Mouse (Mus musculus) liver, postnatal 0 days (tissue): ENCODE data around the gene Pnmt. TPM values are rescaled to one million over a fixed set of nuclear protein-coding genes. Genes with fewer than 3 reads are reported as not detected.

ENCODE experiments used
- ATAC-seq: fragments of 200-750 bp; cut with Nextera tagmentation; 2 replicates; pipeline ENCODE4 v1.8.0; 2017; ENCODE audit warnings: mild to moderate bottlenecking, moderate library complexity
- DNase-seq: peaks from one replicate; pipeline ENCODE4 v3.0.0-alpha.2; 2016
- H3K27ac ChIP-seq: fragments of 300-500 bp; sonication (generic); 2 replicates; pipeline ENCODE4 v1.5.1; 2014; ENCODE audit warnings: antibody characterized with exemption, moderate library complexity, mild to moderate bottlenecking, low read depth
- H3K27me3 ChIP-seq: fragments of 300-500 bp; sonication (generic); 2 replicates; pipeline ENCODE4 v1.6.1; 2014; ENCODE audit warnings: low read length, control low read depth, mixed read lengths; ENCODE audit not compliant: insufficient read depth
- H3K36me3 ChIP-seq: fragments of 300-500 bp; sonication (generic); replicated peaks from 2 replicates; pipeline ENCODE4 v1.6.1; 2014; ENCODE audit warnings: mild to moderate bottlenecking, control low read depth, low read length, moderate library complexity, mixed read lengths; ENCODE audit not compliant: insufficient read depth
- H3K4me1 ChIP-seq: fragments of 300-500 bp; sonication (generic); 2 replicates; pipeline ENCODE4 v1.6.1; 2014; ENCODE audit warnings: antibody characterized with exemption, mild to moderate bottlenecking, control low read depth; ENCODE audit not compliant: insufficient read depth
- H3K4me2 ChIP-seq: fragments of 300-500 bp; sonication (generic); 2 replicates; pipeline ENCODE4 v1.6.1; 2014; ENCODE audit warnings: low read depth, mild to moderate bottlenecking, low read length, moderate library complexity, mixed read lengths
- H3K4me3 ChIP-seq: fragments of 300-500 bp; sonication (generic); 2 replicates; pipeline ENCODE4 v1.5.1; 2014; ENCODE audit warnings: low read depth, low read length
- H3K9ac ChIP-seq: fragments of 300-500 bp; sonication (generic); replicated peaks from 2 replicates; pipeline ENCODE4 v1.6.1; 2014; ENCODE audit warnings: mild to moderate bottlenecking, moderate library complexity
- H3K9me3 ChIP-seq: fragments of 300-500 bp; sonication (generic); 2 replicates; pipeline ENCODE4 v1.6.1; 2016; ENCODE audit warnings: mild to moderate bottlenecking, control low read depth, low read length, mixed read lengths
- CTCF ChIP-seq: sonication (generic); IDR thresholded peaks from 2 replicates; pipeline ENCODE4 v1.5.1; 2016; ENCODE audit warnings: antibody characterized with exemption, low read depth
- EP300 ChIP-seq: IDR thresholded peaks from 2 replicates; pipeline ENCODE4 v1.6.1; 2016; ENCODE audit warnings: antibody characterized with exemption, low read depth, mild to moderate bottlenecking
- WGBS: fragments of 180-500 bp; shearing (Covaris S2); extraction: QIAGEN DNeasy Blood & Tissue Kit; methylation state at CpG from one replicate; pipeline ENCODE4 v1.1.7; 2014; ENCODE audit not compliant: insufficient replicate concordance; 5-methylcytosine and 5-hydroxymethylcytosine counted together
- polyA plus RNA-seq: library from polyadenylated mRNA; unstranded; fragments of >200 nt; fragmentation: Nextera tagmentation; extraction: Ambion mirVana; gene quantifications from 2 replicates; pipeline ENCODE4 v1.2.1, GENCODE M21; 2015

Gene Pnmt
- polyA plus RNA-seq: not detected in 2 replicates

- Histone ChIP-seq H3K9me3 (no peaks in the 10 kb centered on the region), H3K27ac (no peak within 1 kb of the TSS), H3K9ac (no peak within 1 kb of the TSS), H3K4me3 (no peak within 1 kb of the TSS), H3K27me3 (peaks cover 29% of the 10 kb centered on the region), H3K36me3 (no peaks in the 10 kb centered on the region; the same call in 1 of the 2 replicates), H3K4me1 (no peaks in the 10 kb centered on the region), H3K4me2 (no peak within 1 kb of the TSS)
- TF ChIP-seq CTCF: no peak
- TF ChIP-seq EP300: no peak
- no peak for DNase-seq
- 46% methylated on average over 25 of the region's 25 CpGs for WGBS
- no peak for ATAC-seq
These were observed at the start of gene Pnmt for GRCm38 (mm10) chr11:98385638-98386585. Gene Pnmt, plus strand, starts transcription at chr11:98386450.

- Histone ChIP-seq H3K27ac (no peak overlapping the region), H3K4me1 (0 out of 2 replicates have a peak, but pooled peaks cover 4% of the 10 kb centered on the region), H3K4me2 (peak overlapping the region; percentile 76), H3K27me3 (peaks cover 84% of the 10 kb centered on the region), H3K36me3 (no peaks in the 10 kb centered on the region), H3K9me3 (no peaks in the 10 kb centered on the region), H3K9ac (peak overlapping the region; percentile 16), H3K4me3 (peak overlapping the region; percentile 47)
- no peak for ATAC-seq
- DNase-seq: peak; percentile 35
- TF ChIP-seq CTCF: no peak
- TF ChIP-seq EP300: no peak
- WGBS: under 1% methylated on average over 31 of the region's 57 CpGs
These were observed 47.7 kb upstream of the Pnmt start for GRCm38 (mm10) chr11:98338507-98338961.

- DNase-seq (no peak), ATAC-seq (no peak)
- Histone ChIP-seq H3K27me3 (peaks cover 78% of the 10 kb centered on the region), H3K4me2 (peak overlapping the region; percentile 76), H3K4me1 (0 out of 2 replicates have a peak, but pooled peaks cover 4% of the 10 kb centered on the region), H3K4me3 (peak overlapping the region; percentile 47), H3K9me3 (no peaks in the 10 kb centered on the region), H3K9ac (peak overlapping the region; percentile 16), H3K27ac (no peak overlapping the region), H3K36me3 (no peaks in the 10 kb centered on the region)
- TF ChIP-seq EP300 (no peak), CTCF (no peak)
- WGBS: 0% methylated on average over 19 of the region's 19 CpGs
These were observed 47.2 kb upstream of the Pnmt start for GRCm38 (mm10) chr11:98339071-98339501.

- DNase-seq (peak; percentile 45), ATAC-seq (peak; percentile 44; the same call in 1 of the 2 replicates)
- H3K27ac ChIP-seq: no peak overlapping the region
- no peaks in the 10 kb centered on the region for H3K9me3 ChIP-seq
- 11% methylated on average over 11 of the region's 11 CpGs for WGBS
- H3K27me3 ChIP-seq: peaks cover 71% of the 10 kb centered on the region
- no peak for TF ChIP-seq CTCF
- no peak for TF ChIP-seq EP300
- H3K4me2 ChIP-seq: peak overlapping the region; percentile 76
- H3K9ac ChIP-seq: no peak overlapping the region
- no peak overlapping the region for H3K4me3 ChIP-seq
- no peaks in the 10 kb centered on the region for H3K36me3 ChIP-seq
- 0 out of 2 replicates have a peak, but pooled peaks cover 4% of the 10 kb centered on the region for H3K4me1 ChIP-seq
These were observed 46.5 kb upstream of the Pnmt start for GRCm38 (mm10) chr11:98339679-98340287.

- WGBS: 8% methylated on average over 4 of the region's 4 CpGs
- Histone ChIP-seq H3K4me2 (no peak overlapping the region), H3K4me1 (0 out of 2 replicates have a peak, but pooled peaks cover 4% of the 10 kb centered on the region), H3K9me3 (no peaks in the 10 kb centered on the region), H3K36me3 (no peaks in the 10 kb centered on the region), H3K27me3 (peaks cover 69% of the 10 kb centered on the region), H3K4me3 (no peak overlapping the region), H3K9ac (no peak overlapping the region), H3K27ac (no peak overlapping the region)
- ATAC-seq: no peak
- DNase-seq: no peak
- TF ChIP-seq CTCF: no peak
- TF ChIP-seq EP300: no peak
These were observed 45.7 kb upstream of the Pnmt start for GRCm38 (mm10) chr11:98340597-98340996.

GRCm38 (mm10) chr11:98341174-98341573, 45.1 kb upstream of the Pnmt start:
- no peak for TF ChIP-seq CTCF
- TF ChIP-seq EP300: no peak
- no peaks in the 10 kb centered on the region for H3K36me3 ChIP-seq
- H3K4me2 ChIP-seq: no peak overlapping the region
- H3K4me1 ChIP-seq: 0 out of 2 replicates have a peak, but pooled peaks cover 4% of the 10 kb centered on the region
- no peak overlapping the region for H3K4me3 ChIP-seq
- DNase-seq (no peak), ATAC-seq (no peak)
- no peaks in the 10 kb centered on the region for H3K9me3 ChIP-seq
- H3K27me3 ChIP-seq: peaks cover 69% of the 10 kb centered on the region
- no peak overlapping the region for H3K9ac ChIP-seq
- H3K27ac ChIP-seq: no peak overlapping the region
- 62% methylated on average over 4 of the region's 4 CpGs for WGBS
